Mouse (Mus musculus) Muller cell, postnatal 12 days (primary cell): Measurements from ENCODE around the gene Clstn1.

Experiments
- DNase-seq: peaks from one replicate; pipeline ENCODE4 v3.0.0-alpha.2; 2015; ENCODE audit errors: inconsistent ontology term

Clstn1 gene

GRCm38 (mm10) chr4:149567432-149568026 lies 18.7 kb upstream of the Clstn1 start:
- no peak for DNase-seq

DNA sequence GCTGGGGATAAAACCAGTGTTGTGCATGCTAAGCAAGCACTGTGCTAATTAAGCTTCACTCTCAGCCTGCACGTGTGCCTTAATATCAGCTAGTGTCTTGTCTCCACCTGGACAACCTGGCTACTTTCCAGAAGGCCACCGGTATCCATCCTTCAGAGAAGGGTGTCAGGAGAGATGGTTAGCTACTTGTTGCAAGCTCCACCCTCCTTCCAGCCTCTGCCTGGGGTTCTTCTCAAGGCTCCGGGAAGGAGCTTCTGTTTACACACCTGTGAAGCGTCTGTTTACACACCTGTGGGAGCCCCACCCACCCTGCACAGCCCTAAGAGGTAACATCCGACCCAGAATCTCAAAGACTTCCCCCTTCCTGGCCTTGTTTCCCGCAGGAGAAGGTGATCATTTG lies 17.6 kb upstream of the Clstn1 start:
- no peak for DNase-seq

GRCm38 (mm10) chr4:149569781-149570497 lies 16.3 kb upstream of the Clstn1 start:
- DNase-seq: no peak

GRCm38 (mm10) chr4:149570498-149570863 lies 15.8 kb upstream of the Clstn1 start:
- DNase-seq: no peak

DNA sequence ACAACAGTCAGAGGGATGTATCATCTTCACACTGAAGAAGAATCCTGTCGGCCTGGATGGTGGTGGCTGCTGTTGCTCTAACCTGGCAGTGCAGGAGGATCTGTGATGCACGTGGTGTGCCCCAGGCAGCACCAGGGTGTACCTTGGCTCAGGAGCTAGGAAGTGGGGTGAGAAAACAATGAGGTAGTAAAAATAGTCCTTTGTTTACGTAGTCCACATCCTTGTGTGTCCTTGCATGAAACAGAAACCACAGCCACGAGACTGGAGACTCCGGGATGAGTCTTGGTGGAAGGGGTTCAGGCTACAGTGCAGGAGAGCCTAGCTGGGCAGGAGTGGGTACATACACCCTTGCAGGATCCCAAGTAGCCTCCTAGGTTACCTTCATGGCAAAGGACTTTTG lies 15.1 kb upstream of the Clstn1 start:
- DNase-seq: no peak

- DNase-seq: no peak
These were observed 14.6 kb upstream of the Clstn1 start for GRCm38 (mm10) chr4:149571651-149572149.

- DNase-seq: no peak
These were observed 13.8 kb upstream of the Clstn1 start for GRCm38 (mm10) chr4:149572446-149572845.

DNA sequence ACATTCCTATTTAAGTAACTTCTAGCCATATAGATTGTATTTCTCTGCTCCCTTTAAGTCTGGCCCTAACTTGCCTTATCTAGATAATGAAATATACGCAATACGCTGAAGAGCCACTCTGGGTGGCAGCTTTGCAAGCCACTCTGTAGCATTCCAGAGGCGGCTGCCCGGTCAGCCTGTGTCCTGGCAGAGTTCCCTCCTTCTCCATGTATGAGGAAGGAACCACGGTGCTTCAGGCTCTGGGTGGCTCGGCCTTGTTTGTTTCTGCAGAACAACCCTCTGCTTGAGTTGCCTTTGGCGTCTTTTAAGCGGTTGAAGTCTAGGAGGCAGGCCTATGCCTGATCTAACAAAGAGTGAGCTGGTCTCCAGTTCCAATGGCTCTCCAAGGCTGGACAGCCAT lies 13.4 kb upstream of the Clstn1 start:
- no peak for DNase-seq

GRCm38 (mm10) chr4:149574391-149574821 lies 11.9 kb upstream of the Clstn1 start:
- DNase-seq: no peak

DNA sequence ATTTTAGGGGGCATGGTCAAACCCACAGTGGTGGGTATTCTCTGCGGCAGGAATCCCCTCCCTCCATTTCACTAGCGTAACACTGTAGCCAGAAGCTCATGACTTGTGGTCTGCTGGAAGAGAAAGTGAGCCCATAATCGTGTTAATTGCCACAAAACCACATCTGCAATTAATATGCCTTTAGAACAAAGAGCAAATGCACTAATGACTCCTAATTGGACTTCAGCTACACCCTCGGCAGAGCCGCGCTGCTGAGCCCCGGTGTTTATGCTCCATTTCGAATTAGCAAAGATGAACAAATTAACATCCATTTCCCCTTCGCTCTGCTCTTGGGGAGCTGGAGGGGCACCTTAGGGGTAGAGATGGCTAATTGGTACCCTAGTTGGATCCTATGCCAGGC lies 10.2 kb upstream of the Clstn1 start:
- no peak for DNase-seq

GRCm38 (mm10) chr4:149576993-149577548 lies 9.2 kb upstream of the Clstn1 start:
- no peak for DNase-seq

DNA sequence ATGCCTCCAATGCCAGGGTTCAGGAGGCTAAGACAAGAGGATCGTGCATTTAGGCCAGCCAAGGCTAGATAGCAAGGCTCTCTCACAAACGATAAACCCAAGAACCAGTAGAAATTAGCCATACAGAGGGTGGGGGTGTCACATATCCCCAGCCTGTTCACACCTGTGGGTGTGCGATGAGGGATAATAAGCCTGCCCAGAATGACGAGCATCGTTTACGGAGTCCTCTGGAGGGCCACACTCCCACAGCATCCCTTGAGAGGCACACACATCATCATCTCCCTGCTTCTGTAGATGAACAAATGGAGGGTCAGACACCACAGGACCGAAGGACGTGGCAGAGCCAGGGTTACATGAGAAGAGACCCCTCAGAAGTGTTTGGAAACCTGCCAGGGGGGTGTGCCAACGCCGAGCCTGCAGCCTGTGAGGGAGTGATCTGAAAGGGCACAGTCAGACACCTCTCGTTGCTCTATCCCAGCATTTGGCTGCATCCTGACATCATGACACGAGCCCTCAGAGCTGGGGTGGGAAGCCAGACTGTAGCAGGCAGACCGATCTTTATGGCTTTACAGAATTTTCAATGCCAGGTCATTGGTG lies 8.1 kb upstream of the Clstn1 start:
- DNase-seq: no peak

DNA sequence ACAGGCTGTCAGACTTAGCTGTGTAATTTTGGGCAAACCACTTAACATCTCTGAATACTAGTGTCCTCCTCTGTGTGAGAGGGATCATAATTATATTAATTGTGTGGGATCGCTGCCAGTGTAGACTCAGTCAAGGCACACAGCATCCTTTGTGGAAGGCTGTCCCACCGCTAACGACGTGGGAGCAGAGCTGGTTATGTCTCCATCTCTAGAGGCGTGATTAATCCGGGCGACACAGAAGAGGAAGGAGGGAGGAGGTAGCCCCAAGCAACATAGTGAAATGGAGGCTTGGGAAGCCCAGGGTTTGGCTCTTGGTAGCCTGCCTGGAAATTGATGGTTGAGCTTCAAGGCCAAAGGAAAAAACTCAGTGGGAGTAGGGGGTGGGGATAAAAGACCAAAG lies 7.4 kb upstream of the Clstn1 start:
- peak; percentile 77 for DNase-seq

- DNase-seq: no peak
These were observed 1.0 kb upstream of the Clstn1 start for GRCm38 (mm10) chr4:149585236-149585635.

- peak; percentile 49 for DNase-seq
These were observed 721 bp downstream of the Clstn1 start for GRCm38 (mm10) chr4:149586783-149587595.

DNA sequence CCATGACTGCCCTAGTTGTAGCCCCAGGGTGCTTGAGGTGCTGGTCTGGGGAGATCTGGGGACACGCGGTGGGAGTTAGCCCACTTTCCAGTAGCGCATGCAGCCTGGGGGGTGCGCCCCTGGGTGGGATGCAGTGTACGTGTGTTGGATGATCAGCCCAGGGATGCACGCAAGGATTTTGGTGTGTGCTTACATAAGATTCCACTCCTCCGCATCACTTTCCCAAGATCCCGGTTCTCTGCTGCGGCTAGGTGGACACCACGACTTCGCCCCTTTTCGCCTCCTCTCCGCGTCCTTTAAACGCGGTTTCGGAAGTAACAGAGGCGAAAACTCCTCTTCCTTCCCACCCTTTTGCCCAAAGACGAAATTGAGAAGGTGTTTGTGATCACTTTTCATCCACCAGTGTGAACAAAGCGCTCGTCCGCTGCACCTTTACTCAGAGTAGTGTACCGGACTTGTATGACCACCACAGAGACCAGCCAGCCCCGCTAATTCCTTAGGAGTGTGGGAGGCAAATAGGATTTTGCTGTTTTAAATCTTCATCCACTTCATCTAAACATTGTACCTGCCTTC lies 1.4 kb downstream of the Clstn1 start:
- DNase-seq: no peak

DNA sequence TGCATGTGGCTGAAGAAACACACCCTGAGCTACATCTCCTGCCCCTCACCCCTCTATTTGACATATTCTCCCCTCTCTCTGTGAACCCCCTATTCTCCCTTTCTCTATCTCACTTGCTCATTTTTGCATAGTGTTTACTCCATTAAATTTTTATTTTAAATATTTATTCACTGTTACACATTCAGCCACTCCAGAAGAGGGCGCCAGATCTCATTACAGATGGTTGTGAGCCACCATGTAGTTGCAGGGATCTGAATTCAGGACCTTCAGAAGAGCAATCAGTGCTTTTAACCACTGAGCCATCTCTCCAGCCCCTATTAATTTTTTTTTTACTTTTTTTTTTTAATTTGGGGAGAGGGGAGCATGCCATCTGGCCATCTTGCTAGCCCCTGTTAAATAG lies 3.9 kb downstream of the Clstn1 start:
- DNase-seq: no peak

DNA sequence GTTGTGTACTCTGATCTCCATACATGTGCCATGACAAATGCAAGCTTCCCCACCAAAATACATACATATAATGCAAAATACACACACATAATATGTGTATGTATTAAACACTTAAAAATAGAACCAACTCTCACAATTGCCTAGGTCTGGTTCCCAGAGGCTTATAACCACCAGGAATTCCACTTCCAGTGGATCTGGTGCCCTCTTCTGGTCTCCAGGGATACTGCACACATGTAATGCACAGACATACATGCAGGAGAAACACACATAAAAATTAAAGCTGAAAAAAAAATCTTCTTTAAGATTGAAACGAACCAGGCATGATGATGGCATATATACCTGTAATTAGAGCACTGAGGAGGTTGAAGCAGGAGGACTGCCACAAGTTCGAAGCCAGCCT lies 5.2 kb downstream of the Clstn1 start:
- DNase-seq: no peak

DNA sequence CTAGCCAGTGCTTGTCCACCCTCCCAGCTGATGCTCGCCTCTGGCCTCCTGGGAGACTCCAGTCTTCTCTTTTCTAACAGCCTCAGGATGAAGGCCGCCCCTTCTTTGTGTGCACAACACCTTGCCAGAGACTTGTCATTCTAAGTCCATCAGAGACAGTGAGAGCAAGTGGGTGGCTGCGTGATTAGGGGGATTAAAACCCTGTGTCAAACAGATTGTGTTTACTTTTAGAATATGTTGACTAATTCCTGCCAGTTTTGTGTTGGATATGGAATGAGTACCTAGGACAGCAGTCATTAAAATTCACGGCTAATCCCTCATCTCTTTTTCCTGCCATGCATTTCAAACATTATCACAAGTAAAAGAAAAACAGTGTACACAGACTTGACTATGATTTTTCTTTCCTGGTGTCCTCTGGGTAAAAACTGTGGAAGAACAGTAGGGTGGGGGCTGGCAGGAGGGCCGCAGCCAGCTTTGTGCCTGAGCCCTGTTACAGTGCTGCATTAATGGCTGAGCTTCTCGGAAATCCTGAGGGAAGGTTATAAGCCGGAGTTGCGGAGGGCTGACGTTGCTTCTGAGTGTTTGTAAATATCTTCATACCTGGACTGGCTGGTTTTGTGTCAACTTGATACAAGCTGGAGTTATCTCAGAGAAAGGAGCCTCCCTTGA lies 8.8 kb downstream of the Clstn1 start:
- DNase-seq: no peak

- no peak for DNase-seq
These were observed 11.5 kb downstream of the Clstn1 start for GRCm38 (mm10) chr4:149597641-149598208.

- no peak for DNase-seq
These were observed 13.3 kb downstream of the Clstn1 start for GRCm38 (mm10) chr4:149599549-149599948.
